Mouse (Mus musculus) ovary, postnatal 14 days (tissue): ENCODE measurements at regions not wholly inside any gene's neighbourhood (a gene's known extent, or its start where the extent isn't known, plus 50 kb on each side); places are given as distances from the start of the nearest gene placed in this dataset.

Experiments
- DNase-seq: peaks from one replicate; pipeline ENCODE4 v3.0.0; 2022; ENCODE audit warnings: low spot score

- DNase-seq = peak; percentile 6
Measured at GRCm38 (mm10) chr4:66478601-66479217, 74.3 kb upstream of the Astn2 start.
